ENCODE assay signal across 13 mouse cellular contexts in the genomic region with DNA sequence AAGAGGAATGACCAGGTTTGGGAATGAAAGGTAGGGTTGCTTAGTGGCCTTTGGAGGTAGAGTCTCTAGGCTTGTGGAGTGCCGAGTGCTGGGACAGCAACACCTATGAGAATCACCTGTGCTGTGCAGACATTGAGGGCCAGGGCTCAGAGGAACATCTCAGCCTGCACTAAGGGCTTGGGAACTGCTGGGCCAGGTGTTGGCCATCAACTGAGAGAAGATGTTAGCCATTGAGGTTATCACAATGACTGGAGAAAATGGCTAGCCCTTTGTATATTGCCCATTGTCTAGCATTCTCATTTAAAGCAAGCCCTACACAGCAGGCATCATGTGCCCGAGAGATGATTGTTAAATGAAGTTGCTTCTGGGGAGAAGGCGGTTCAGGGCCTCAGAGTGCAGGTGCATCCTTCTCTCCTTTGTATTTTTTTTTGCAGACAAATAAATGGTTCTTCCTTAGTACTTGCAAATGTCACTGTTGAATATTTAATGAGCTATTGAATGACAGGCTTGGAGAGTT. TPM values are rescaled to one million over a fixed set of nuclear protein-coding genes. Genes with fewer than 3 reads are reported as not detected.
DNase-seq lines count a peak whose midpoint lies in the region; ATAC-seq and TF ChIP-seq lines count a peak whose summit lies in the region.
"Had no signal": no experiment of that assay in that cellular context is flagged by ENCODE, and none has a peak within 500 bp of the region (broad histone marks: within the 10 kb centered on the region; RNA-seq: fewer than 3 reads in every experiment).

No protein-coding gene starts in this region.

- peaks cover 6% of the 10 kb centered on the region; the same call in 1 of the 2 replicates for H3K36me3 ChIP-seq in limb, embryonic 13.5 days
- H3K36me3 ChIP-seq in limb, embryonic 10.5 days = peaks cover 19% of the 10 kb centered on the region
- no peaks in the 10 kb centered on the region for H3K36me3 ChIP-seq in ES-Bruce4 (ENCODE audit: control insufficient read depth, insufficient read depth, low read length, poor library complexity, severe bottlenecking)
- H3K36me3 ChIP-seq in hindbrain, embryonic 16.5 days (ENCODE audit: control insufficient read depth, insufficient read depth, low read length) = no peaks in the 10 kb centered on the region
- H3K36me3 ChIP-seq: lung, embryonic 15.5 days had no signal

- no peak overlapping the region for H3K4me2 ChIP-seq in limb, embryonic 13.5 days (replicated peaks)
- H3K4me2 ChIP-seq in hindbrain, embryonic 16.5 days (ENCODE audit: low read length) = no peak overlapping the region
- H3K4me2 ChIP-seq: lung, embryonic 15.5 days had no signal

- no peak for ATAC-seq in limb, embryonic 13.5 days (ENCODE audit: low FRiP score, low read depth)
- ATAC-seq in hindbrain, embryonic 16.5 days = no peak
- ATAC-seq: intestine, embryonic 16.5 days had no signal

- H3K9me3 ChIP-seq in limb, embryonic 13.5 days = 0 out of 2 replicates have a peak, but pooled peaks cover 3% of the 10 kb centered on the region
- H3K9me3 ChIP-seq in limb, embryonic 10.5 days (replicated peaks) = no peaks in the 10 kb centered on the region
- H3K9me3 ChIP-seq in ES-Bruce4 (replicated peaks; ENCODE audit: control insufficient read depth, insufficient read depth, low read length, poor library complexity, severe bottlenecking) = no peaks in the 10 kb centered on the region
- no peaks in the 10 kb centered on the region for H3K9me3 ChIP-seq in hindbrain, embryonic 16.5 days (ENCODE audit: control insufficient read depth, low read length)
- H3K9me3 ChIP-seq: lung, embryonic 15.5 days had no signal

- H3K4me3 ChIP-seq in limb, embryonic 13.5 days = no peak overlapping the region
- no peak overlapping the region for H3K4me3 ChIP-seq in limb, embryonic 10.5 days
- no peak overlapping the region for H3K4me3 ChIP-seq in ES-Bruce4 (ENCODE audit: low read depth, low read length)
- no peak overlapping the region for H3K4me3 ChIP-seq in hindbrain, embryonic 16.5 days (ENCODE audit: low read length)
- H3K4me3 ChIP-seq: erythroblast, embryonic 14.5 days; lung, embryonic 15.5 days had no signal

- TF ChIP-seq EP300 in ES-Bruce4 (IDR thresholded peaks at IDR 0.05; ENCODE audit: insufficient read depth, low read depth, low read length) = peak; percentile 68

- no peak for DNase-seq in limb, embryonic 10.5 days (ENCODE audit: low spot score)
- peak; percentile 91 for DNase-seq in R1 (ENCODE audit: low read depth, low spot score)
- DNase-seq in embryo, embryonic 10 days (ENCODE audit: low spot score) = no peak
- no peak for DNase-seq in layer of hippocampus, adult 9-10 months (ENCODE audit: low spot score)
- DNase-seq: cerebellum, adult 18-20 months; embryo, embryonic 11 days; kidney, postnatal 25 days had no signal

- no peaks in the 10 kb centered on the region for H3K27me3 ChIP-seq in limb, embryonic 13.5 days
- H3K27me3 ChIP-seq in limb, embryonic 10.5 days (ENCODE audit: low read depth, poor library complexity, severe bottlenecking) = no peaks in the 10 kb centered on the region
- H3K27me3 ChIP-seq in ES-Bruce4 (ENCODE audit: control insufficient read depth, insufficient read depth, low read length, poor library complexity, severe bottlenecking) = no peaks in the 10 kb centered on the region
- H3K27me3 ChIP-seq in hindbrain, embryonic 16.5 days (replicated peaks; ENCODE audit: control insufficient read depth, insufficient read depth, low read length) = no peaks in the 10 kb centered on the region
- H3K27me3 ChIP-seq: lung, embryonic 15.5 days had no signal

- TF ChIP-seq CTCF in ES-Bruce4 (IDR thresholded peaks at IDR 0.05; ENCODE audit: low read depth, low read length) = no peak

- WGBS in limb, embryonic 13.5 days = 78% methylated on average over 3 of the region's 3 CpGs
- WGBS in limb, embryonic 10.5 days = 86% methylated on average over 3 of the region's 3 CpGs
- WGBS in hindbrain, embryonic 16.5 days = 44% methylated on average over 3 of the region's 3 CpGs

- H3K4me1 ChIP-seq in limb, embryonic 13.5 days = peaks cover 19% of the 10 kb centered on the region; the same call in 1 of the 2 replicates
- H3K4me1 ChIP-seq in limb, embryonic 10.5 days = peaks cover 28% of the 10 kb centered on the region
- peaks cover 9% of the 10 kb centered on the region for H3K4me1 ChIP-seq in ES-Bruce4 (ENCODE audit: control insufficient read depth, insufficient read depth, low read length)
- peaks cover 11% of the 10 kb centered on the region for H3K4me1 ChIP-seq in hindbrain, embryonic 16.5 days (ENCODE audit: control insufficient read depth, insufficient read depth, low read depth, low read length)

- TF ChIP-seq POLR2A in ES-Bruce4 (IDR thresholded peaks at IDR 0.05; ENCODE audit: insufficient read depth, low read length) = no peak

- no peak overlapping the region for H3K27ac ChIP-seq in limb, embryonic 13.5 days
- no peak overlapping the region for H3K27ac ChIP-seq in limb, embryonic 10.5 days
- H3K27ac ChIP-seq in ES-Bruce4 (ENCODE audit: insufficient read depth, low read length) = no peak overlapping the region
- no peak overlapping the region for H3K27ac ChIP-seq in hindbrain, embryonic 16.5 days (ENCODE audit: low read depth, low read length)
- H3K27ac ChIP-seq: lung, embryonic 15.5 days had no signal

- H3K9ac ChIP-seq in limb, embryonic 13.5 days = 0 out of 2 replicates have a peak overlapping the region, but pooled peaks have one; percentile 4
- no peak overlapping the region for H3K9ac ChIP-seq in ES-Bruce4 (ENCODE audit: low read depth, poor library complexity, severe bottlenecking)
- H3K9ac ChIP-seq in hindbrain, embryonic 16.5 days (ENCODE audit: low read depth, low read length) = 0 out of 2 replicates have a peak overlapping the region, but pooled peaks have one; percentile 19
- H3K9ac ChIP-seq: lung, embryonic 15.5 days had no signal

RNA-seq across cellular contexts. Expression of a gene that starts 10.1 kb away (rescaled TPM):
- polyA plus RNA-seq in limb, embryonic 13.5 days (2015; fragmentation: Nextera tagmentation; extraction: Ambion mirVana) = 8.5 and 8.8 TPM in 2 replicates
- 8.2 and 9.7 TPM in 2 replicates for polyA plus RNA-seq in limb, embryonic 10.5 days (2016; fragmentation: Nextera tagmentation; extraction: Ambion mirVana)
- 18.7 and 20.7 TPM in 2 replicates for polyA plus RNA-seq in ES-Bruce4 (2011; ENCODE audit: insufficient read depth, insufficient read length, low read depth, missing spikeins)
- 6.5 and 8.1 TPM in 2 replicates for polyA plus RNA-seq in hindbrain, embryonic 16.5 days (2015; fragmentation: Nextera tagmentation; extraction: Ambion mirVana)

RNA-seq across cellular contexts. Expression of a gene that starts 30.0 kb away (rescaled TPM):
- 5.7 and 5.8 TPM in 2 replicates for polyA plus RNA-seq in limb, embryonic 13.5 days (2015; fragmentation: Nextera tagmentation; extraction: Ambion mirVana)
- 4.4 and 4.9 TPM in 2 replicates for polyA plus RNA-seq in limb, embryonic 10.5 days (2016; fragmentation: Nextera tagmentation; extraction: Ambion mirVana)
- 18.3 and 21.7 TPM in 2 replicates for polyA plus RNA-seq in ES-Bruce4 (2011; ENCODE audit: insufficient read depth, insufficient read length, low read depth, missing spikeins)
- 5.3 and 6.0 TPM in 2 replicates for polyA plus RNA-seq in hindbrain, embryonic 16.5 days (2015; fragmentation: Nextera tagmentation; extraction: Ambion mirVana)

RNA-seq across cellular contexts. Expression of a gene that starts 59.8 kb away (rescaled TPM):
- 17.1 TPM in 2 replicates for polyA plus RNA-seq in limb, embryonic 13.5 days (2015; fragmentation: Nextera tagmentation; extraction: Ambion mirVana)
- 8.2 and 11.7 TPM in 2 replicates for polyA plus RNA-seq in limb, embryonic 10.5 days (2016; fragmentation: Nextera tagmentation; extraction: Ambion mirVana)
- polyA plus RNA-seq in ES-Bruce4 (2011; ENCODE audit: insufficient read depth, insufficient read length, low read depth, missing spikeins) = 17.7 and 19.7 TPM in 2 replicates
- polyA plus RNA-seq in hindbrain, embryonic 16.5 days (2015; fragmentation: Nextera tagmentation; extraction: Ambion mirVana) = 17.7 and 20.1 TPM in 2 replicates
- polyA plus RNA-seq: erythroblast, embryonic 14.5 days had no signal

RNA-seq across cellular contexts. Expression of a gene that starts 59.9 kb away (rescaled TPM):
- 185 and 193 TPM in 2 replicates for polyA plus RNA-seq in limb, embryonic 13.5 days (2015; fragmentation: Nextera tagmentation; extraction: Ambion mirVana)
- 191 and 204 TPM in 2 replicates for polyA plus RNA-seq in limb, embryonic 10.5 days (2016; fragmentation: Nextera tagmentation; extraction: Ambion mirVana)
- 99.0 and 105 TPM in 2 replicates for polyA plus RNA-seq in ES-Bruce4 (2011; ENCODE audit: insufficient read depth, insufficient read length, low read depth, missing spikeins)
- 314 and 353 TPM in 2 replicates for polyA plus RNA-seq in hindbrain, embryonic 16.5 days (2015; fragmentation: Nextera tagmentation; extraction: Ambion mirVana)
